Mouse (Mus musculus): ENCODE measurements around the gene Pmf1.

DNA sequence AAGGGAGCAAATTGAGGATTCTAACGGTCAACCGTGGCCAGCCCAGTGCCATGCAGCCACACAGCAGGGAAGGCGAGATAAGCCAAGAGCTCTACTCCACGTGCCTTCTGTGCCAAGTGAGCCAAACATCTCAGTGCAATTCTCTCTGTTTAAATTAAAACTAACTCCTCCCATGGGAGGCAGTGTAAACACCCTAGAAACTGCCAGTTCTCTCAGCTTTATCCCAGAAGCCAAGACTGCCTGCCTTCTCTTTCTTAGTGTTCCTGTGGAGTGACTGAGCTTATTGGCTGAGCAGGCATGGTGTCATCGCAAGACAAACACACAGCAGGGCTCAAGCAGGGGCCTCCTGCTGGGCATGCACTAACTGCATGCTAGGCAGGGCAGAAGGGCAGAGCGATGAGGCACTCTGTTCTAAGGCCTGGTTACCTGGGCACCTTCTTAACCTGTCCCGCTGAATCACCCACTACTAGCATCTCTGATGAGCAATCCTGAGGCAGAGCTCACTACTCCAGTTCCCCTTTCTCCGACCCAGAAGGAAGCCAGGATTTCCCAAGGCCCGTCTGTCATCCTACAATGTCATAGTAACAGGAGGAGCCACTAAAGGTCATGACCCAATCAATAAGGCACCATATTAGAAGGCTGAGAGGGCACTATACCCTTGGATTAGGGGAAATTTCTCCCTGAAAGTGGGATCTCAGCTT, 12.0 kb upstream of the Pmf1 start:
- TF ChIP-seq CTCF (IDR thresholded peaks at IDR 0.05; ENCODE audit: borderline replicate concordance, control insufficient read depth, extremely low read depth, insufficient read depth, low read length, poor library complexity) (no peak), POLR2A (IDR thresholded peaks at IDR 0.05; ENCODE audit: control insufficient read depth, extremely low read depth, insufficient read depth, low read length, poor library complexity) (no peak)
